Mouse (Mus musculus) forelimb bud, embryonic 11.5 days (tissue): ENCODE data around the gene Acap1.
"Not testable (repeated sequence)": the region's sequence is repeated elsewhere in the genome, so short reads cannot be mapped to it uniquely, and the experiment has no call there.

Experiments used
- DNase-seq: peaks from one replicate; pipeline ENCODE4 v3.0.0-alpha.2; 2012; ENCODE audit warnings: low read depth, low spot score

Acap1 gene

DNA sequence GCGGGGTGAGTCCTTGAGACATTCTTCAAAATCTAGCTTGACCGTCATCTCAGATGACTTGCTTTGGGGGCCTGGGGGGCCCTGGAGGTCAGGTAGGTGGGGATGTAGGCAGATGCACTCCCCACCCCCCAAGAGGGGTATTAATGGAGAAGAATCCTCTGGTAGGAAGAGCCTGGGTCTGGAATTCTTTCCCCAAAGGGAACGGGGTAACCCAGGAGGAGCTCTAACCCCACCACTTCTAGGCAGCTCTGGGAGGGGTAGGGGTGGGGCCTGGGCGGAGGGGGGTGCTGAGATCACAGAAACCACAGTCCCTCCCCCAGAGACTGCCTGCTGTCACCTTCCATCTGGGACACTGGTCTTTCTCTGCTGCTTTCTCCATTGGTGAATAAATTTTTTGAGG lies at the start of gene Acap1:
Acap1 (minus strand) TSS at position 249 of the 400 bp plus-strand sequence.
- DNase-seq, result no peak

GRCm38 (mm10) chr11:69940962-69941361 lies 45.6 kb upstream of the Acap1 start:
- DNase-seq, result no peak

- DNase-seq, result no peak
Measured at GRCm38 (mm10) chr11:69939731-69940130, 44.4 kb upstream of the Acap1 start.

- no peak for DNase-seq
Measured at GRCm38 (mm10) chr11:69939181-69939580, 43.8 kb upstream of the Acap1 start.

DNA sequence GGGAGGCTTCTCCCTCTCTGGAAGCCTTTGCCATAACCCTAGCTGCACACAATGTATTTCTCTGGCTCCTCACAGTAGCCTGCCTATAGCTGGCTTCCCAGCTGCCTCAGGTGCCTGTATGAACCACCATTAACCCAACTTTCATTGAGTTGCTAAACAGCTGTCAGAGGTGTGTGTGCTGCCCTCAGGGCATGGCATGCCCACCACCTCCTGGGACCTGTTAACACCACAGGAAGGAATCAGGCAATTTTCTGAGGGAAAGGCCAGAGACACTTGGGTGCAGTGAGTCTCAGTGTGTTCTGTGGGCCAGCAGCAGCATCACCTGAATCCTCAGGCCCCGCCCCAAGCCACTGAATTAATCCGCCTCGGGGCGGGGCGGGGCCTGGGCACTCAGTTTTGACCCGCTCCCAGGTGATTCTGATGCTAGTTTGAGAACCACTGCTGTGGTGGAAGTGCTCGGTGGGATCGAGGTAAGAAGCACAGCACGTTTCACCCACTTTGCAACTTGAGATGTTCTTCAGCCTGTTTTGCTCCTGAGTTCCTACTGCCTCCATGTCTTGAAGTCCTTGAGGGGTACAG lies 43.2 kb upstream of the Acap1 start:
- no peak for DNase-seq

GRCm38 (mm10) chr11:69937834-69938233 lies 42.5 kb upstream of the Acap1 start:
- DNase-seq, result no peak

- no peak for DNase-seq
Measured at GRCm38 (mm10) chr11:69937385-69937784, 42.0 kb upstream of the Acap1 start.

DNA sequence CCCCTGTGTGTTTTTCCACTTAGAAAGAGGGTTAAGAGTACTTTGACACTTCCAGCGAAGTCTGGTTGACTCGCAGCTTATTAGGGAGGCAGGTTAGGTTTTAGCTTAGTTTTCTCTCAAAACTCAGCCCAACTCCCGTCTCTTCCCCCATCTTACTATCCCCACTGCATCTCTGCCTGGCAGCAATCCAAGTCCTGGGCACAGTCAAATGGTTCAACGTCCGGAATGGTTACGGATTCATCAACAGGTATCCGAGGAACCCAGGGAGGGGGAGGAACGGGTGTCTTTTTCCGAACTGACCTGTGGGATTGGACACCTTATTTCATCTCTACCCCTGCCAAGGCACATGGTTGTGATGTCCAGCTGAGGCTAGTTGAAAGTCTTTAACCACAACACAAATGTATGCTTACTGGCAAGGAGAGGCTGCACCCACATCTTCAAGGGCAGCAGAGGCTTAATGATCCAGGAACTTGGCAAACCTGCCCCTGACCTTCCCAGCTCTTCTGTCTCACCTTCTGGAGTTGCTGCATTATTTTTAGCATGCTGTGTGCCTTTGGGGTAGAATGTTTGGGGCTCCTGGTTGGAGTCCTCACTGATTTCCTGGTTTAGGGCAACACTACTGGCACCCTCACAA lies 41.5 kb upstream of the Acap1 start:
- no peak for DNase-seq

- DNase-seq, result no peak
Measured at GRCm38 (mm10) chr11:69936156-69936555, 40.8 kb upstream of the Acap1 start.

- peak; percentile 92 for DNase-seq
Measured at GRCm38 (mm10) chr11:69935137-69935879, 40.0 kb upstream of the Acap1 start, which contains the start of gene Ybx2. Gene Ybx2, plus strand, starts transcription at chr11:69935796.

GRCm38 (mm10) chr11:69934681-69935080 lies 39.3 kb upstream of the Acap1 start:
- DNase-seq, result no peak

- peak; percentile 92 for DNase-seq
Measured at GRCm38 (mm10) chr11:69934169-69934568, 38.8 kb upstream of the Acap1 start.

- DNase-seq, result no peak
Measured at GRCm38 (mm10) chr11:69933066-69933465, 37.7 kb upstream of the Acap1 start.

GRCm38 (mm10) chr11:69932254-69932653 lies 36.9 kb upstream of the Acap1 start:
- no peak for DNase-seq

- no peak for DNase-seq
Measured at GRCm38 (mm10) chr11:69931769-69932168, 36.4 kb upstream of the Acap1 start.

DNA sequence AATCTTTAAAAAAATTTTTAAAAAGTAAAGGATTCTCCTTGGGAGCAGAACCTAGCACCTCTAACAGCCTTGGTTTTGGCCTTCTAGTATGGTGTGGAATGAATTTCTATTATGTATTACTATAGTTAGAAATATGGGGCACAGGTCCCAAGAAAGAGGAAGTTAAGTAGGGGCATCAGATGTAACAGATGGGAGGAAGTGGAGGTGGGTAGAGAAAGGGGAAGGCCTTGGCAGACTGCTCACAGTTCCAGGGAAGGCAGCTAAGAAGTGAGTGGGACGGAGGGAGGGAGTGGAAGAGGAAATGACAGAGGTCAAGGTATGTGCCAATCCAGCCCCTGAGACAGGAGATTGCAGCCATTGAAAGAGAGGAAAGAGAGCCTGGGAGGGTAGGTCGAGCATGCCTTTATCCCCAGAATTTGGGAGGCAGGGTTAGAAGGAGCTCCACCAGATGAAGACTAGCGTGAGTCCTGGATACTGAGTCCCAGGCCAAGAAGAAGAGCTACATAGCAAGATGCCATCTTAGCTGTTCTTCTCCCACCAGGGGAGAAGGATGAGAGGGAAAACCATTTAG lies 35.7 kb upstream of the Acap1 start:
- no peak for DNase-seq

DNA sequence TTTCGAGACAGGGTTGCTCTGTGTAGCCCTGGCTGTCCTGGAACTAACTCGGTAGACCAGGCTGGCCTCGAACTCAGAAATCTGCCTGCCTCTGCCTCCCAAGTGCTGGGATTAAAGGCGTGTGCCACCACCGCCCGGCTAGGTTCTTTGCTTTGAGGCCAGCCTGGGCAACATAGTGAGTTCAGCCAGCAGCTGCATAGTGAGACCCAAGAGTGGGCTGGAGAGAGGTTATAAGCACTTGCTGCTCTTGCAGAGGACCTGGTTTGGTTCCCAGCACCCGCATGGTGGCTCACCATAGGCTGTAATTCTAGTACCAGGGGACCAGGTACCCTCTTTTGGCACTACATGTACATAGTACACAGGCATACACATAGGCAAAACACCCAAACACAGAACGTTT lies 34.8 kb upstream of the Acap1 start:
- DNase-seq, result not testable (repeated sequence)

GRCm38 (mm10) chr11:69929712-69930111 lies 34.4 kb upstream of the Acap1 start:
- DNase-seq, result no peak

DNA sequence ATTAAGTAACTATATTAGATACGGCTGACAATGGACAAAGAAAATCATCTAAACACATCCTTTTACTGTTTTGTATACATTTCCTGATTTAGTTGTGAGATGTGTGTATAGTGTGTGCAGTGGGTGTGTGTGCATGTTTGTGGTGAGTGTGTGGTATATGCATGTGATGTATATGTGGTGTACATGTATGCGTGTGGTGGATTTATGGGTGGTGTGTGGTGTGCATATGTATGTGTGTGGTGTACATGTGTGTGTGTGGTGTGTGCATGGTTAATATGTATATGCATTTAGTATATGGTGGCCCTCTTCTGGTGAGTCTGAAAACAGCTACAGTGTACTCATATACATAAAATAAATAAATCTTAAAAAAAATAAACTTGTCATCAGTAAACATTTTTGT lies 32.2 kb upstream of the Acap1 start:
- no peak for DNase-seq

- no peak for DNase-seq
Measured at GRCm38 (mm10) chr11:69922796-69923195, 27.5 kb upstream of the Acap1 start.

- no peak for DNase-seq
Measured at GRCm38 (mm10) chr11:69922012-69922756, 26.8 kb upstream of the Acap1 start.
